Mouse (Mus musculus): Measurements from ENCODE around the gene Epha8. TPM values are rescaled to one million over a fixed set of nuclear protein-coding genes. Genes with fewer than 3 reads are reported as not detected.

Gene Epha8
- polyA plus RNA-seq, 1 experiment from 2014 or later = 0.46 TPM

- Histone ChIP-seq H3K9me3 (no peaks in the 10 kb centered on the region), H3K27ac (0 out of 2 replicates have a peak overlapping the region, but pooled peaks have one; percentile 6), H3K36me3 (replicated peaks) (no peaks in the 10 kb centered on the region), H3K4me1 (peaks cover 41% of the 10 kb centered on the region), H3K4me3 (no peak overlapping the region), H3K27me3 (ENCODE audit: poor library complexity, severe bottlenecking) (peaks cover 89% of the 10 kb centered on the region)
- 89% methylated on average over 11 of the region's 11 CpGs for WGBS
- no peak for DNase-seq (ENCODE audit: extremely low spot score, low spot score)
Measured at GRCm38 (mm10) chr4:136944558-136945350, 11.9 kb downstream of the Epha8 start.

- no peak overlapping the region for H3K27ac ChIP-seq
- no peak overlapping the region for H3K4me3 ChIP-seq
- WGBS = 27% methylated on average over 13 of the region's 13 CpGs
- no peaks in the 10 kb centered on the region for H3K36me3 ChIP-seq (replicated peaks)
- H3K9me3 ChIP-seq = no peaks in the 10 kb centered on the region
- no peak for DNase-seq (ENCODE audit: extremely low spot score, low spot score)
- H3K4me1 ChIP-seq = peaks cover 30% of the 10 kb centered on the region
- H3K27me3 ChIP-seq (ENCODE audit: poor library complexity, severe bottlenecking) = peaks cover 81% of the 10 kb centered on the region
Measured at GRCm38 (mm10) chr4:136943175-136943574, 13.4 kb downstream of the Epha8 start.

- WGBS = 36% methylated on average over 18 of the region's 18 CpGs
Measured at GRCm38 (mm10) chr4:136942761-136943160, 13.9 kb downstream of the Epha8 start.

GRCm38 (mm10) chr4:136937935-136938334 lies 18.7 kb downstream of the Epha8 start:
- Histone ChIP-seq H3K4me3 (no peak overlapping the region), H3K27me3 (ENCODE audit: poor library complexity, severe bottlenecking) (peaks cover 44% of the 10 kb centered on the region), H3K27ac (no peak overlapping the region), H3K9me3 (no peaks in the 10 kb centered on the region), H3K4me1 (peaks cover 24% of the 10 kb centered on the region), H3K36me3 (replicated peaks) (no peaks in the 10 kb centered on the region)
- WGBS = 91% methylated on average over 5 of the region's 5 CpGs
- DNase-seq (ENCODE audit: extremely low spot score, low spot score) = no peak

More at GRCm38 (mm10) chr4:136942761-136943160, 13.9 kb downstream of the Epha8 start:
- no peak for DNase-seq (ENCODE audit: extremely low spot score, low spot score)
- H3K4me1 ChIP-seq = peaks cover 30% of the 10 kb centered on the region
- H3K27ac ChIP-seq = no peak overlapping the region
- no peak overlapping the region for H3K4me3 ChIP-seq
- H3K36me3 ChIP-seq (replicated peaks) = no peaks in the 10 kb centered on the region
- H3K9me3 ChIP-seq = no peaks in the 10 kb centered on the region
- peaks cover 77% of the 10 kb centered on the region for H3K27me3 ChIP-seq (ENCODE audit: poor library complexity, severe bottlenecking)

- H3K4me1 ChIP-seq = peaks cover 18% of the 10 kb centered on the region
- H3K27ac ChIP-seq = no peak overlapping the region
- H3K27me3 ChIP-seq (ENCODE audit: poor library complexity, severe bottlenecking) = peaks cover 41% of the 10 kb centered on the region
- no peak overlapping the region for H3K4me3 ChIP-seq
- H3K36me3 ChIP-seq (replicated peaks) = no peaks in the 10 kb centered on the region
- no peak for DNase-seq (ENCODE audit: extremely low spot score, low spot score)
- 81% methylated on average over 4 of the region's 4 CpGs for WGBS
- no peaks in the 10 kb centered on the region for H3K9me3 ChIP-seq
Measured at GRCm38 (mm10) chr4:136937344-136937743, 19.3 kb downstream of the Epha8 start.

GRCm38 (mm10) chr4:136934746-136935613 lies 21.6 kb downstream of the Epha8 start:
- Histone ChIP-seq H3K4me1 (peaks cover 20% of the 10 kb centered on the region), H3K27ac (0 out of 2 replicates have a peak overlapping the region, but pooled peaks have one; percentile 16), H3K27me3 (ENCODE audit: poor library complexity, severe bottlenecking) (peaks cover 34% of the 10 kb centered on the region), H3K4me3 (no peak overlapping the region), H3K9me3 (no peaks in the 10 kb centered on the region), H3K36me3 (replicated peaks) (no peaks in the 10 kb centered on the region)
- WGBS = 56% methylated on average over 18 of the region's 18 CpGs
- DNase-seq (ENCODE audit: extremely low spot score, low spot score) = no peak

GRCm38 (mm10) chr4:136930474-136930873 lies 26.1 kb downstream of the Epha8 start:
- Histone ChIP-seq H3K36me3 (replicated peaks) (no peaks in the 10 kb centered on the region), H3K4me1 (peaks cover 33% of the 10 kb centered on the region), H3K27ac (no peak overlapping the region), H3K9me3 (no peaks in the 10 kb centered on the region), H3K27me3 (ENCODE audit: poor library complexity, severe bottlenecking) (peaks cover 53% of the 10 kb centered on the region), H3K4me3 (no peak overlapping the region)
- no peak for DNase-seq (ENCODE audit: extremely low spot score, low spot score)
- WGBS = 92% methylated on average over 8 of the region's 8 CpGs

- 7% methylated on average over 5 of the region's 5 CpGs for WGBS
- Histone ChIP-seq H3K36me3 (replicated peaks) (no peaks in the 10 kb centered on the region), H3K4me3 (no peak overlapping the region), H3K4me1 (peaks cover 18% of the 10 kb centered on the region), H3K9me3 (no peaks in the 10 kb centered on the region), H3K27ac (0 out of 2 replicates have a peak overlapping the region, but pooled peaks have one; percentile 8), H3K27me3 (ENCODE audit: poor library complexity, severe bottlenecking) (peaks cover 69% of the 10 kb centered on the region)
- DNase-seq (ENCODE audit: extremely low spot score, low spot score) = peak; percentile 50
Measured at GRCm38 (mm10) chr4:136928928-136929327, 27.7 kb downstream of the Epha8 start.

GRCm38 (mm10) chr4:136925804-136926203 lies 30.8 kb downstream of the Epha8 start:
- H3K9me3 ChIP-seq = no peaks in the 10 kb centered on the region
- WGBS = 7% methylated on average over 15 of the region's 15 CpGs
- no peak overlapping the region for H3K4me3 ChIP-seq
- H3K27ac ChIP-seq = no peak overlapping the region
- H3K36me3 ChIP-seq (replicated peaks) = no peaks in the 10 kb centered on the region
- H3K4me1 ChIP-seq = peaks cover 15% of the 10 kb centered on the region
- H3K27me3 ChIP-seq (ENCODE audit: poor library complexity, severe bottlenecking) = peaks cover 59% of the 10 kb centered on the region
- DNase-seq (ENCODE audit: extremely low spot score, low spot score) = no peak

- Histone ChIP-seq H3K27me3 (ENCODE audit: poor library complexity, severe bottlenecking) (peaks cover 55% of the 10 kb centered on the region), H3K9me3 (no peaks in the 10 kb centered on the region), H3K4me3 (no peak overlapping the region), H3K36me3 (replicated peaks) (no peaks in the 10 kb centered on the region), H3K4me1 (peaks cover 15% of the 10 kb centered on the region), H3K27ac (no peak overlapping the region)
- peak; percentile 71 for DNase-seq (ENCODE audit: extremely low spot score, low spot score)
- WGBS = 5% methylated on average over 6 of the region's 6 CpGs
Measured at GRCm38 (mm10) chr4:136924529-136924928, 32.1 kb downstream of the Epha8 start.

- H3K4me1 ChIP-seq = peaks cover 15% of the 10 kb centered on the region
- 78% methylated on average over 3 of the region's 3 CpGs for WGBS
- peaks cover 17% of the 10 kb centered on the region for H3K27me3 ChIP-seq (ENCODE audit: poor library complexity, severe bottlenecking)
Measured at GRCm38 (mm10) chr4:136919526-136919925, 37.1 kb downstream of the Epha8 start.

GRCm38 (mm10) chr4:136918834-136919233 lies 37.8 kb downstream of the Epha8 start:
- Histone ChIP-seq H3K9me3 (no peaks in the 10 kb centered on the region), H3K4me1 (peaks cover 18% of the 10 kb centered on the region), H3K27me3 (ENCODE audit: poor library complexity, severe bottlenecking) (peaks cover 12% of the 10 kb centered on the region), H3K36me3 (replicated peaks) (no peaks in the 10 kb centered on the region), H3K4me3 (no peak overlapping the region), H3K27ac (no peak overlapping the region)
- whole genome bisulfite sequencing = 92% methylated on average over 8 of the region's 8 CpGs
- DNase-seq (ENCODE audit: extremely low spot score, low spot score) = no peak

More at GRCm38 (mm10) chr4:136919526-136919925, 37.1 kb downstream of the Epha8 start:
- Histone ChIP-seq H3K4me3 (no peak overlapping the region), H3K9me3 (no peaks in the 10 kb centered on the region), H3K36me3 (replicated peaks) (no peaks in the 10 kb centered on the region), H3K27ac (no peak overlapping the region)
- no peak for DNase-seq (ENCODE audit: extremely low spot score, low spot score)
